Mouse (Mus musculus) R1 (cell line): ENCODE measurements around the gene Ccl9.
"Not testable (repeated sequence)": the region's sequence is repeated elsewhere in the genome, so short reads cannot be mapped to it uniquely, and the experiment has no call there.

ENCODE experiments used
- DNase-seq: peaks from one replicate; pipeline ENCODE4 v3.0.0-alpha.2; 2018; ENCODE audit warnings: low read depth, low spot score

Ccl9 gene

DNA sequence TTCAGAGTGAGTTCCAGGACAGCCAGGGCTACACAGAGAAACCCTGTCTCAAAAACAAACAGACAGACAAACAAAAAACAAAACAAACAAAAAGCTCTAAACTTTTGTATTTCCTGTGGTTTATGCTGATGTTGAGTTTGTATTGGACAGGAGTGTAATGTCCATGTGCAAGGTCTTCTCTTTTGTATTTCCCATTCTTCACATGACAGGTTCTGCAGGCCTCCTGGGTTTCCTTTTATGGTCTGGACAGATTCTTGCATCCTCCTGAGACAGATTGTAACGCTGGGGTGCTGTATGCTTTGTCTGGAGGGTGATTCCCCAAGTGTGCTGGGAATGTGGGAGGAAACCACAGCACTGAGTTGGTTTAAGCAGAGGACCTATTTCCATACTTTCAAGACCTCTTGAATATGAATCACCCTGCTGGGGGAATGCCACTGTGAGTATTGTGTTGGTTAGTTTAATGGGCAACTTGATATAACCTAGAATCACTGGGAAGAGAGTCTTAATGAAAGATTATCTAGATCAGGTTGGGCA lies 2.3 kb upstream of the Ccl9 start:
- peak; percentile 25 for DNase-seq

DNA sequence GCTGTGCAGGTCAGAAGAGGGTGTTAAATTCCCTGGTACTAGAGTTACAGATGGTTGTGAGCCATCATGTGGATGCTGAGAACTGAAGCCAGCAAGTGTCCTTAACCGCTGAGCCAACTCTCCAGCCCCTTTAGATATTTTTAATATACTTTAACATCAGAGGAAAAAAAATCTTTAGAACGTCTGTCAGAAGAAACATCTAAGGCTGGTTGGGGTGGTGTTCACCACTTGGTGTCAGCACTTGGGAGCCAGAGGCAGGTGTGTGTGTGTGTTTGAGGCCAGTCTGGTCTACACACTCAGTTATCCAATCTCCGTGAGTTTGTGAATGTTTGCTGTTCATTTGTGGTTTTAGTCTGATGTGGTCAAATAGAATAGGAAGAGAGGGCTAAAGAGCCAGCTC lies 563 bp upstream of the Ccl9 start:
- DNase-seq = no peak

DNA sequence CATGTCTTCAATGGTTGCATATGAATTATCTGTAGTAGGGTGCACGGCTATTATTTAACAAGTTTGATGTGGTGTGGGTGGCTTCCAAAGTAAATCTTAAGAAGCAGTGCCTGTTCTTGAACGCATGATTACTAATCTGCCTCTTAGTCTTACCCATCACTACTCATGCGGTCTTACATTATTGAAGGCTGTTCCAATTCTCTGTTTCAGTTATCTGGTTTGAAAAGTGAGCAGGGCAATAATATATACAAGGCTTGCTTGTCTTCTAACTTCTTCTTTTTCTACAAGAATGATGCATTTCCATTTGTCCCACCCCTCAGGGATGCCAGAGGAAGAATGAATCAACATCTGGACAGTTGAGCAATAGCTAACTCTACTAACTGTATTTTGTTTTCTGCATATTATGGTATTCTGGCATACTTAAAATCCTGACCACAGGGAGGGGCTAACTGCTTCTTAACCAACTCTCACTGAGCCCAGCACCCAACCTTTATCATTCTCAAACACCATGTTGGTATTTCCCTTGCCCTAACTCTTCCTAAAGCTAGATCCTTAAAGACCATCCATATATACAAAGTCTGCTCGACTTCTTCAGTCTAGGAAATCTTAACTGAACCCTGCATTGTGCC lies 1.4 kb downstream of the Ccl9 start:
- DNase-seq = no peak

DNA sequence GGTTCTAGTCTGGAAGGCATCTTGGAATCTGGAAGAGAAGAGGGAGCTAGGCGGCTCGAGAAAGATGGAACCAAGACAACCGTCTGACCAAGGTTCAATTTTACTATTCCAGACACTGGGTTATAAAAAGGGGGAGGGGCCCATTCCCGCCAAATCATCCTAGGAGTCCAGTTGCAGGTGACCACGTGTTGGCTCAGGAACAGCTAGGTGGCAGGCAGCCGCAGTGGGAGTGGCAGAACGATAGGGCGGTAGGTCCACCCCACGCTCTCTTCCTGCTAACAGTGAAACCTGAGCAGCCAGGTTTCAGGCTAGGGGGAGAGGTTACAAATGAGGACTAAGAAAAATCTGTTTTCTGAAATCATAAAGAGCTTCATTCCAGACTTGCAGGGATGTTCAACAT lies 5.6 kb downstream of the Ccl9 start:
- peak; percentile 26 for DNase-seq

DNA sequence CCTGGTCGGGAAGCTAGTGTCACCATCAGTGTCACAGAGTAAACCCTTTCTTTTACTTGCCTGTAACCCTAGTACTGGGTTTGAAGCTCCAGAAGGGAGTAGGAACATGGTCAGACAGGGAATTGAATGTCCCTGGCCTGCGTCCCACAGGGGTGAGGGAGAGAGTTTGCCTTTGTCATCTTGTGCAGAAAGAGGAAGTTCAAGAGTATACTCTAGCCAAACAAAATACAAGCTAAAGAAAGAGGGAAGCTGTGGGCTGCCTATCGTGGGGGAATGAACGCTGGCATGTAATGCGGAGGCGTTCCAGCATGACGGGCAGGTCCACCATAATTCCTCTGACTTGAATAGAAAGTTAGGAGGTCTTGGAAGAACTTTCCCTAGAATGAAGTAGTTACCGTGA lies 6.2 kb downstream of the Ccl9 start:
- DNase-seq = no peak

DNA sequence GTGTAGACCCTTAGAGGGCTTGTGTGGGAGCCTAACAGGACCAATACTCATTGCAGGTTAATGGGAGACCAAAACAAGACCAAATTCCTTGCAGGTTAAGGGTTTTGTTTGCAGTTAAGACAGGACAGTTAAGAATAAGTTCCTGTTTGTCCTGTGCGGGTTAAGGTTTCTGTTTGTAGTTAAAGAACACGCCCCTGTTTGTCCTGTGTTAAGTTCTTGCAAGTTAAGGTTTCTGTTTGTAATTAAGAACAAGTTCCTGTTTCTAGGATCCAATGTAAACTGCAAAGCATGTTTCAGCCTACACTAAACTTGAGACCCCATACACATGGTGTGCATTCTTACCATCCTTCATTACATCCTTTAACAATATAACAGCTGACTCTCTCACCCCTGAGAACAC lies 8.2 kb downstream of the Ccl9 start:
- DNase-seq = no peak

DNA sequence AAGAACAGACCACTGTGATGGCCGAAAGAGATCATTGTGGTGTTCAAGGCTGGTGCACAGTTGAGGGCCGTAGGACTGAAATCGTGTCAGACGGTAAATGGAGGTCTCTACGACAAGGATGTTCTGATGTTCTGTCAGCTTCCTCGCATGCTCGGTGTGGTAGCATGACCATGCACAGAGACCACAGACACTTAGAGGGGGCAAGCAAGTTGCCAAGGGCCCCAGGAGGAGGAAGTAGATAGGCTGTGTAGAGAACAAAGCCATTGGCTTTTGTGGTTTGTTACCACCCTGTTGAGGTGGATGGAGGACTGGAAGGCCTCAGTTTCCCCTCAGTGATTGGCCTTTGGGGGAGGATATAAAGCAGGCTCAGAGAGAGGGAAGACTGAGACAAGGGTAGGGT lies 9.2 kb downstream of the Ccl9 start:
- DNase-seq = no peak

DNA sequence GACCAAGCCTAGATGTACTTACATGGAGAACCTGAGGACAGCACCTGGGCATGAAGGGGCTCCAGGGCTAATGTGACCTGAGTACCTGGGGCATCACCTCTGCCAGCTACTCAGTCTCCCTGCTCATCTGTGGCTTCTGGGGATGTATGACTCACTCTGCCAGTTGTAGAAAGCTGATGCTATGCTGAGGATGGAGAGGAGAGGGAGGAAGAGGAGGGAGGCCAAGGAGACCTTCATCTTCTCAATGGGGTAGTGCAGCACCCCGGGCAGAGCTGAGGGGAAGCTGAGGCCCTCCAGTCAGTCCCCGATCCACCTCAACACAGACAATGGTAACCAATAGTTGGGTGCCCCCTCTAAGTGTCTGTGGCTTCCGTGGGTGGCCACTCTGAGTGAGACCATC lies 9.7 kb downstream of the Ccl9 start:
- DNase-seq = no peak

DNA sequence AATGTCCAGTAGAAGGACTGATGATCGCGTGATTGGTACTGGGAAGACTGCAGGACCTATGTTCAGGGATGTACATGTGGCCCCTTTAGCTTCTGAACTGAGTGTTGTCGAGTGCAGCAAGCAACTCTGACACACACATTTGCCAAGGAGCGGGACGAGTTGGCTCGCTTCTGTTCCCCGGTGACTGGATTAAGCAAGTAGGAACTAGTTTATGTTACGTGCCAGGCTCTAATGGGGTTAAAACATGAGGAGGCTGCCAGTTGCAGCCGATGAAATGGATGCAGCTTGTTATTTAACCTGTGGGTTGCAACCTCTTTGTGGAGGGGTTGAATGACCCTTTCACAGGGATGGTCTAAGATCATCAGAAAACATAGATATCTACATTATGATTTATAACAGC lies 10.4 kb downstream of the Ccl9 start:
- no peak for DNase-seq

DNA sequence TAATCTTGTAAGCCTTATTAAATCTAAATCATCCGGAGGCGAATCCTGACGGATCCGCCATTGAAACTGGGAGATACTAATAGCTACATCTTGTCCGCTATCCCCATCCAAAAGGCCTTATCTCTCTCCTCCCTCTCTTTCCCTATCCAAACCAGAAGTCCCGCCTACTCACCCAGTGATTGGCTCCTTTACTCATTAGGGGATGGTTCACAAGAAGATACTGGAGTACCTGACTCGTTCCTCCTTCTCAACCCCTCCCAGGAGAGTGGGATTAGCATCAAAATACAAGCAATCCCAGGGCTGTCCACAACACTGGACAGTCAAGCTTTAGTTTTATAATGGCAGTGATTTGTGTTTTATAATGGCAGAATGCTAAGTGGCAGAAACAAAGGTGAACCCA lies 11.1 kb downstream of the Ccl9 start:
- DNase-seq = peak; percentile 61

DNA sequence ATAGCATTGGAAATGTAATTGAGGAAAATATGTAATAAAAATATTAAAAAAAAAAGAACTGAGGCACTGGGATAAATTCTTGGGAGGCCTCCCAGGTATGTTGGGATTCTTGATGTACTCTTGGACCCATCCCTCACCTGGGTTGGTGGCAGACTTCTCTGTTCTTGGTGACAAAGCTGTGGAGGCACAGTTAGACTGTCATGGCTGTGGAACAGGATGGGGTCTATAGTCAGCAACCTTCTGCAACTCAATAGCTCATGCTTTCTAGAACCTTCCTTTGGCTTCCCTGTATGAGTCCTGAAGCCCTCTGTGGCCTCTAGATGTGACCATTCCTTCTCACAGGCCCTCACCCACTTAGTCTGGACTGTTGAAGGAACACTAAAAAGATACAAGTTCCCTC lies 11.8 kb downstream of the Ccl9 start:
- DNase-seq = no peak

DNA sequence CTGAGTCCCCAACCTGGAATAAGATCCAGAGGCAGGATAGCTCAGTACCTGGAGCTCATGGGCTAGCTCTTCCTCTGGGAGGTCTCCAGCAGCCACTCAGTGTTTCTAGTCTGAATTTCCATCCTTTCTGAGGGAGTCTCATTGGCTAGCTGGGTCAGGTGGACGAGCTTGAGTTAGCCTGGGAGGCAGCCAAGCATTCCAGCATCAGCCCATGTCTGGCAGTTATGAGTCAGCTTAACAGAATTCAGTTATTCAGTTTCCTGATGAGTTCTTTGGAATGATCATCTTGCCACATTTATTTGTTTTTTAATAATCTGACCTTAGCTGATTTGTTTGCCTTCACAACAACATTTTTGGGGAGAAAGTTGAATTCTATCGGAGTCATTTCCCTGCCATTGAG lies 14.7 kb downstream of the Ccl9 start:
- DNase-seq = no peak

DNA sequence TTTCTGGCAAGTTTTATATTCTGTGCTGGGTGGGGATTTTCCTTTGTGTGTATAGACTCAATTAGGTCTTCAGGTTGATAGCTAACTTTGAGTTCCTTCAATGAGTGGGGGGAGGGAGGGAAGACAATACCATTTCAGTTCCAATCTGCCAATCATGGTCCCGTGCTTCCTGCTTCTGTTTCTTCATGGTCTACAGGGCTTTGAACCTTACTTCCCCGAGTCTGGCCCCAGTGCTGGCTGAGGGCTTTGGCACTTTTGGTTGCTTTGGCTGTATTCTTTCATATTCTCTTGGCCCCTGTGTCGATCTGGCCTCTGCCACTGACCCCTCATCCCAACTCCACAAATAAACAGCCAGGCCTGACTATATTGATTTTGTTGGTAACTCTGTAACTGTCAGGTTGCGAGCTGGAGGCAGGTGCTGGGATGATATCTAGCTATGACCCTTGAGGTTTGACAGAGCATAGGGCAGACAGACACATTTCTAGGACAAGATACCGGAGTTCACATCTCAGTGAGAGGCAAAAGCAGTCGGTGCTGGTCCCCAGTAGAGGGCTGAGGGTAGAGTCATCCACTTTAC lies 16.0 kb downstream of the Ccl9 start:
- no peak for DNase-seq

DNA sequence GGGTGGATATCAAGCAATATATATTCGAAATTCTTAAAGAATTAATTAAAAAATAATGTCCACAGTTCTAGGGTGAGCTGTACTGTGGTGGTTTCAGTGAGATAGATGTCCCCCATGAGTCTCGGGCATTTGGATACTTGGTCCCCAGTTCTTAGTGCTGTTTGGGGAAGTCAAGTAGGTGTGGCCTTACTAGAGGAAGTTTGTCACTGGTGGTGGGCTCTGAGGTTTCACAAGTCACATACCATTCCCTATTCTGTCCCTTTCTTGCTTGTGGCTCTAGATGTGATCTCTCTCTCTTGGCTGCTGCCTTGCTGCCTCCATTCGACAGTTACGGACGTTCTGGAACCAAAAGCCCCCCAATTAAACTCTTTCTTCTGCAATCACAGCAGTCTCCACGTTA lies 18.0 kb downstream of the Ccl9 start:
- no peak for DNase-seq

DNA sequence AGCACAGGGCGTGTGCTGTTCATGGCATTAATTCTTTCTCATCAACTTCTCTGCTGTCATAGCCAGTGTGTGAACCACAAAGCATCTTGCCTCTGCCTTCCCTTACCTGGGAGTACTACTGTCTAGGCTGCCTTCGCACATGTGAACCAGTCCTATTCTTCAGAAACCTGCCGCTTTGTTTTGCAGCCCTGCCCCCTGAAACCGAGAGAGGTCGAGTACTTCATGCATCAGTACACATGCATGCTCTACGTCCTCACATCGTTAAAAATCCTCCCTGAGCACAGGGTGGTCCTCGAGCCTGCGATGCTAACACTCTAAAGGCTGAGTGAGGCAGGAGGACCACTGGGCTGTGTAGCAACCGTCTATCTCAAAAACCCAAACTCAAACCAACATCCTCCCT lies 21.4 kb downstream of the Ccl9 start:
- DNase-seq = no peak

DNA sequence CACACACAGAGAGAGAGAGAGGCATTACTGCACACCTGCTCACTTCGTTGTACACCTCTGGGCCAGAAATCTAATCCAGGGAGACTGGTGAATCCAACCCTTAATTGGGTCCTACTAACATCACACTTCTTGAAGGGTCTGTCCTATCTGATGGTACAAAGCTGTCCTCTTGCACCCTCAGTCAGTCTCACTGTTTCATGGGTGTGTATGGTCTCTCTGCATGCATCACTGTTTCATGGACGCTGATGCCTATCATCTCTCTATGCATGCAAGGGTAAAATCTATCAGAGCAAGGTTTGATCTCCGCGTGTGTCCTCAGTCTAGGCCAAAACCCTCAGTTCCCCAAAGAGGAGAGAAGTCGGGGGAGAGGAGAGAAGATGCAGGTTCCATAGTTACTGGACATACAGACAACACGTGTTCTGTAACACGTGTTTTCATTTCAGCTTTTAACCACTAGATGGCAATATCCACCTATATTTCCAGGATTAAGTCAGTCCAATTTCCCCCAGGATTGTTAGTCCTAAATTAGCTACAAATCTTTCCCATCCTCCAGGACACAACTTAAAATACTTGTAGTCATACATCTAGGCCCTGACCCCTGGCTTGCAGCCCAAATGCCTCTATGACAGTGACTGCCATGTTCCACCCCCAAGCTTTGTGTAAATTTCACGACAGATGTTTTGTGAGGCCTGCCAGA lies 22.2 kb downstream of the Ccl9 start:
- peak; percentile 68 for DNase-seq

DNA sequence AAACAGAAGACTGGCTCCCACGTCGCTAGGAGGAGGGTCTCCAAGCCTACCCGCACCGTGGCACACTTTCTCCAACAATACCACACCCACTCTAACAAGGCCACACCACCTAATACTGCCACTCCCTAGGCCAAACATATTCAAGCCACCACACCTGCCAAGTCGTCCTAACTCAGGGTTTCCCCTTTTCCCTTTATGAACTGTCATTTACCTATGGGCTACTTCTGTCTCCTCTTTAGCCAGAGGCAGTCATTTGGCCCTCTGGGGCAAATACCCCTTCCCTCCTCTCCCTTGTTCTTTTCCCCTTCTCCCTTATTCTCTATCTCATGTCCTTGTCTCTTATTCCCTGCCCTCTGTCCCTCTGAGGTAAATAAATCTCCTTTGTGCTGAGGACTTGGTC lies 26.8 kb downstream of the Ccl9 start:
- DNase-seq = no peak

DNA sequence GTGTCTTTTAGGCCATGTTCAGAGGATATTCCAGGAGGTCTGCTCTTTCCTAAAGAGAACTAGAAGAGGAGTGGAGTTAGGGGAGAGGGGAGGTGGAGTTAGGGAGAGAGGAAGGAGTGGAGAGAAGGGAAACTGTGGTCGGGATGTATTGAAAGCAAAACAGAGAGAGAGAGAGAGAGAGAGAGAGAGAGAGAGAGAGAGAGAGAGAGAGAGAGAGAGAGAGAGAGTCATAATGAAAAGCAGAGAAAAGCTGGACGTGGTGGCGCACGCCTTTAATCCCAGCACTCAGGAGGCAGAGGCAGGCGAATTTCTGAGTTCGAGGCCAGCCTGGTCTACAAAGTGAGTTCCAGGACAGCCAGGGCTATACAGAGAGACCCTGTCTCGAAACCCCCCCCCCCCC lies 27.4 kb downstream of the Ccl9 start:
- not testable (repeated sequence) for DNase-seq

DNA sequence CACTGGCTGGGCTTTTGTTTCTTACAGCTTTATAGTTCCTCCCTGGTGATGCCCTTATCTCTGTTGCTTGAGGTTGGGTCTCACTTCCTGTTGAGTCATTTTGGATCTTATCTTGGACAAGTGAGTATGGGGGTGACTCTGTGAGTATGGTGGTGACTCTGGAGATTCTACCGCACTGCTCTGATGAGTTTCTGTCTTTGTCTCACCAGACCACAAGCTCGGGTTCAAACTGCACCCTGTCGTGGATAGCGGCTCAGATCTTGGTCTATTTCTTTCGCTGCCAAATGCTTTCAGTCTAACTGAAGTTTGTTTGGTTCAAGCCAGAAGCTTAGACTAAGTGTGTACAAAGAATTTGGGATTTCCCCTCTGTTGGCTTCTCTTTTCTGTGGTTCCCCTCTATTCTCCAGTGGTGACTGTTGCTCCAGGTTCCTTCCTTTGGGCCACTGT lies 28.2 kb downstream of the Ccl9 start:
- DNase-seq = no peak

DNA sequence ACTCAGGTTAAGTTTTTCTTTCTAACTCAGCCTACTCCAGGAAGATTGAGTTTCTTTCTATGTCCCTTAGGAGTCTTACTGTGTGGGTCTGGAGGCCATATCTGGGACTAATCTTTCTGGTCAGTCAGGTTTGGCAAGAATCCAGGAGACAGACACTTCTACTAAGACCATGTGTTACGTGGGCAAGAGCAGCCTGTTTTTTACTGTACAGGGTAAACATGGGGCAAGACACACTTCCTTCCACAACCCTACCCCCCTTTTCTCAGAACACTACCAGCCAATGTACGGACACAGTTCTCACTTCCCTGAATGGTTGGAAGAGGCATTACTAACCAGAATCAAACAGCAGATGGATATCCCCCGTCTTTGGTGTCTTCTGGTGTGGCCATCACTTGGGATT lies 34.2 kb downstream of the Ccl9 start:
- no peak for DNase-seq

DNA sequence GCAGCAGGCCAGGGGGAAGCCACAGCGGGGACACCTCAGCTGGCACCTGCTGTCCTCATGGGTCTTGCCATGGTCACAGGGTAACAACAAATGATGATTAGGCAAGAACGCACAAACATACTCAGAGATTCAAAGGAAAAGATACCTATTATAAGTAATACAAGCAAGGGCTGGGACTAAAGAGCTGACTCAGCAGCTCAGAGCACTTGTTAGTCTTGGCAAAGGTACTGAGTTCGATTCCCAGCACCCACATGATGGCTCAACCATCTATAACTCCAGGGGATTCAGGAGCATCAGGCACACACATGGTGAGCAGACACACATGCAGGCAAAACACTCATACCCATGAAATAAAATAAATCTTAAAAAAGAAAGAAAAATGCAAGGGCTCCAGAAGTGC lies 37.0 kb downstream of the Ccl9 start:
- no peak for DNase-seq

DNA sequence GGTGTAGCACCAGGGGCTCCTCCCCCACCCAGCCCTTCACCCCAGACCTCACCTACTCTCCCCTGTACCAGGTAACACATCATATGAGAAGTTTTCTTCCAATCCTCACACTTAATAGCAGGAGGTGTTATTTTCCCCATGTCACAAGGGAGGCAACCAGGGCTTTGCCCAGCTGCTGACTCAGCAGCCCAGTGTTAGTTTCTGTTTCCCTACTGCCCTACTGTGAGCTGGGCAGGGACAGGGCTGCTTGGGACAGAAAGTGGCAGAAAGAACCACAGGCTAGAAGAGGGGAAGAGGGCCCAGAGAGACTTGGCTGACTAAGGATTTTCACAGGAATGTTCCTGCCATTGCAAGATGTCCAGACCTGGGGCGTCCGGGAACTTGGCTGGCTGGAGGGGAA lies 37.5 kb downstream of the Ccl9 start:
- no peak for DNase-seq

DNA sequence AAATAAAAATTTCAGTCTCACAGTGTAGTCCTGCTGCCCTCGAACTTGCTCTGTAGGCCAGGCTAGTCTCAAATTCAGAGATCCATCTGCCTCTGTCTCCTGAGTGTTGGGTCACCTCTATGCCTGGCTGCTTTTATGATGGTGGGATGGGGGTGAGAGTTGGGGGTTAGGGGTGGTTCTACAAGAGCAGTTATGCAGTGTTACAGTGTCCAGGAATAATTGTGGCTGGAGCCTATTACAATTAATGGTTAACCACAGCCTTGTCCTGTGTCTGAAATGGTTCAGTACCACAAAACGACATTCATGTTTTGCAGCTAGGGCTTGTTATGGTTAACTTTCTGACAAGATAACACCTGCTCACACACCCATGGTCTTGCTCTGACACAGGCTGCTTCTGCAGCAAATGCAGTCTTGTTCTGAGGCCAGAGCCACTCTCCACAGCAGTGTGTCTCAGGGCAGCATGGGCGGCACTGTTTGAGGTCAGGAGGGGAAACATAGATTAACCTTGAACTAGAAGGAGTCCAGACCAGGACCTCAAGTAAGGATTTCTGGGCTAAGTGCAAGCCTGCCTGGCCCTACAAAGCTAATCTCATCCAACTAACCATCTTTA lies 39.6 kb downstream of the Ccl9 start:
- DNase-seq = no peak
